Mouse (Mus musculus): ENCODE measurements around the gene Prr15l. TPM values are rescaled to one million over a fixed set of nuclear protein-coding genes. Genes with fewer than 3 reads are reported as not detected.

Prr15l gene
- polyA plus RNA-seq, 1 experiment from 2014 or later, result 0.25 TPM

DNA sequence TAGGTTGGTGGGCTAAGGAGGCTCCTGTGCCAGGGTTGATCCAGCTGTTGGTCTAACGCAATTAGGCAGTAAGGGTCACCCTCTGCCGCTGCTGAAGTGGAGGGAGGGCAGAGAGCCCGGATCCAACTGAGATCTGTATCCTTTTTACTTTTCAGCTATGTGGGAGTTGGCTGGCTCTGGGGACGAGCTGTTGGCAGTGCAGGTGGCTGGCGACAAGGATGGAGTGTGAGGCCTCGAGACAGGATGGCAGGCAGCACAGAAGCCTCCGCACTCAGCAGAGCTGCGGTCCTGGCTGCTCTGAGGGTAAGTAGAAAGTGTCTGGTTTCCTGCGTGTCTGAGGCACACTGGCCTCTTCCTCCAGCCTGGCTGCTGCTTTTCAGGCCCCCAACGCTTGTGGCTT, 24.5 kb downstream of the Prr15l start:
- no peak overlapping the region for H3K27ac ChIP-seq (ENCODE audit: low read depth, low read length)
- no peak overlapping the region for H3K9ac ChIP-seq (ENCODE audit: low read length)
- ATAC-seq (replicated peaks; ENCODE audit: low FRiP score) (no peak), DNase-seq (ENCODE audit: low spot score) (no peak)
- 87% methylated on average over 10 of the region's 10 CpGs for WGBS
- no peaks in the 10 kb centered on the region for H3K27me3 ChIP-seq (ENCODE audit: control insufficient read depth, insufficient read depth, low read length)
- peaks cover 9% of the 10 kb centered on the region; the same call in 1 of the 2 replicates for H3K36me3 ChIP-seq (ENCODE audit: control insufficient read depth, insufficient read depth, low read length)
- H3K4me1 ChIP-seq (replicated peaks; ENCODE audit: control insufficient read depth, insufficient read depth, low read length), result no peaks in the 10 kb centered on the region
- no peak overlapping the region for H3K4me3 ChIP-seq (ENCODE audit: low read depth, low read length)
- no peak overlapping the region for H3K4me2 ChIP-seq (ENCODE audit: low read depth, low read length, severe bottlenecking)
- no peaks in the 10 kb centered on the region for H3K9me3 ChIP-seq (ENCODE audit: control insufficient read depth, low read length)

- DNase-seq (ENCODE audit: low spot score), result no peak
- 86% methylated on average over 6 of the region's 6 CpGs for WGBS
- no peak for ATAC-seq (replicated peaks; ENCODE audit: low FRiP score)
- Histone ChIP-seq H3K36me3 (ENCODE audit: control insufficient read depth, insufficient read depth, low read length) (peaks cover 9% of the 10 kb centered on the region; the same call in 1 of the 2 replicates), H3K27me3 (ENCODE audit: control insufficient read depth, insufficient read depth, low read length) (no peaks in the 10 kb centered on the region), H3K9ac (ENCODE audit: low read length) (no peak overlapping the region), H3K4me3 (ENCODE audit: low read depth, low read length) (no peak overlapping the region), H3K4me1 (replicated peaks; ENCODE audit: control insufficient read depth, insufficient read depth, low read length) (no peaks in the 10 kb centered on the region), H3K27ac (ENCODE audit: low read depth, low read length) (no peak overlapping the region), H3K4me2 (ENCODE audit: low read depth, low read length, severe bottlenecking) (no peak overlapping the region), H3K9me3 (ENCODE audit: control insufficient read depth, low read length) (no peaks in the 10 kb centered on the region)
Measured at GRCm38 (mm10) chr11:96952896-96953295, 25.0 kb downstream of the Prr15l start.

- peaks cover 10% of the 10 kb centered on the region; the same call in 1 of the 2 replicates for H3K36me3 ChIP-seq (ENCODE audit: control insufficient read depth, insufficient read depth, low read length)
- no peak overlapping the region for H3K27ac ChIP-seq (ENCODE audit: low read depth, low read length)
- no peak overlapping the region for H3K4me3 ChIP-seq (ENCODE audit: low read depth, low read length)
- H3K27me3 ChIP-seq (ENCODE audit: control insufficient read depth, insufficient read depth, low read length), result no peaks in the 10 kb centered on the region
- 89% methylated on average over 4 of the region's 4 CpGs for WGBS
- no peaks in the 10 kb centered on the region for H3K9me3 ChIP-seq (ENCODE audit: control insufficient read depth, low read length)
- DNase-seq (ENCODE audit: low spot score) (no peak), ATAC-seq (replicated peaks; ENCODE audit: low FRiP score) (no peak)
- H3K4me2 ChIP-seq (ENCODE audit: low read depth, low read length, severe bottlenecking), result no peak overlapping the region
- no peak overlapping the region for H3K9ac ChIP-seq (ENCODE audit: low read length)
- no peaks in the 10 kb centered on the region for H3K4me1 ChIP-seq (replicated peaks; ENCODE audit: control insufficient read depth, insufficient read depth, low read length)
Measured at GRCm38 (mm10) chr11:96955094-96955493, 27.2 kb downstream of the Prr15l start.

DNA sequence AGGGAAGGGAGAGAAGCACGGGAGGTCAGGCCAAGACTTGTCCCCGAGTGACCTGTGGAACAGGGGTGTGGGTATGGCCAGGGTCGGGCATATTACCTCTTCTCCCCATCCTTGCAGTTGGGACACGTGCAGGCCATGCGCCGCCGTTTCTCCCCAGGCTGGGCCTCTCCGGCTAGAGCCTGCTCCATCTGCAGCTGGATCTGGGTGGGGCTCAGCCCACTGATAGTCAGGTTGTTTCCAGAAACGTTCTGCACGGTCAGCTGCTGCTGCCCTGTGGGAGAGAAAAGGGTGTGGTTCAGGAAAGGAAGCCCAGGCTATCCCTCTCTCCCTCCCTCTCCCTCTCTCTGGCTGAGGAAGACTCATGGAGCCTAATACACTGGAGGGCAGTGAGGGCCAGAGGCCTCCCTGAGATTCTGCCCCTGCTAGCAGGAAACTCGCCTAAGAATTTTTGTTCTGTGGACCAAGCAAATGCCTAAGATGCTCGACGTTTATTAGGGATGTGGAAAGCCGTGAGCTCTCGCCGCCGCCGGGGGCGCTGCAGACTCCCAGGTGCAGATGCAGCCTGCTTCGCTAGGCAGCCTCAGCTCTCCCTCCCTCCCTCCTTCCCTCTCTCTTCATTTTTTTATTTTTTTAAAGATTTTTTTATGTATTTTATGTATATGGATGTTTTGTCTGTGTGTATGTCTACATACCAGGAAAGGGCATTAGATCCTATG, 28.3 kb downstream of the Prr15l start:
- DNase-seq (ENCODE audit: low spot score) (peak; percentile 64), ATAC-seq (replicated peaks; ENCODE audit: low FRiP score) (no peak)
- no peaks in the 10 kb centered on the region for H3K27me3 ChIP-seq (ENCODE audit: control insufficient read depth, insufficient read depth, low read length)
- no peak overlapping the region for H3K27ac ChIP-seq (ENCODE audit: low read depth, low read length)
- no peaks in the 10 kb centered on the region for H3K4me1 ChIP-seq (replicated peaks; ENCODE audit: control insufficient read depth, insufficient read depth, low read length)
- H3K36me3 ChIP-seq (ENCODE audit: control insufficient read depth, insufficient read depth, low read length), result peaks cover 15% of the 10 kb centered on the region; the same call in 1 of the 2 replicates
- H3K9me3 ChIP-seq (ENCODE audit: control insufficient read depth, low read length), result no peaks in the 10 kb centered on the region
- no peak overlapping the region for H3K4me2 ChIP-seq (ENCODE audit: low read depth, low read length, severe bottlenecking)
- WGBS, result 62% methylated on average over 20 of the region's 20 CpGs
- no peak overlapping the region for H3K9ac ChIP-seq (ENCODE audit: low read length)
- no peak overlapping the region for H3K4me3 ChIP-seq (ENCODE audit: low read depth, low read length)

- H3K36me3 ChIP-seq (ENCODE audit: control insufficient read depth, insufficient read depth, low read length), result peaks cover 16% of the 10 kb centered on the region; the same call in 1 of the 2 replicates
- DNase-seq (ENCODE audit: low spot score), result no peak
- H3K4me3 ChIP-seq (ENCODE audit: low read depth, low read length), result no peak overlapping the region
- no peaks in the 10 kb centered on the region for H3K9me3 ChIP-seq (ENCODE audit: control insufficient read depth, low read length)
- no peak overlapping the region for H3K27ac ChIP-seq (ENCODE audit: low read depth, low read length)
- no peak for ATAC-seq (replicated peaks; ENCODE audit: low FRiP score)
- no peak overlapping the region for H3K4me2 ChIP-seq (ENCODE audit: low read depth, low read length, severe bottlenecking)
- H3K4me1 ChIP-seq (replicated peaks; ENCODE audit: control insufficient read depth, insufficient read depth, low read length), result no peaks in the 10 kb centered on the region
- 90% methylated on average over 10 of the region's 10 CpGs for WGBS
- no peak overlapping the region for H3K9ac ChIP-seq (ENCODE audit: low read length)
- H3K27me3 ChIP-seq (ENCODE audit: control insufficient read depth, insufficient read depth, low read length), result no peaks in the 10 kb centered on the region
Measured at GRCm38 (mm10) chr11:96957061-96957805, 29.3 kb downstream of the Prr15l start.

DNA sequence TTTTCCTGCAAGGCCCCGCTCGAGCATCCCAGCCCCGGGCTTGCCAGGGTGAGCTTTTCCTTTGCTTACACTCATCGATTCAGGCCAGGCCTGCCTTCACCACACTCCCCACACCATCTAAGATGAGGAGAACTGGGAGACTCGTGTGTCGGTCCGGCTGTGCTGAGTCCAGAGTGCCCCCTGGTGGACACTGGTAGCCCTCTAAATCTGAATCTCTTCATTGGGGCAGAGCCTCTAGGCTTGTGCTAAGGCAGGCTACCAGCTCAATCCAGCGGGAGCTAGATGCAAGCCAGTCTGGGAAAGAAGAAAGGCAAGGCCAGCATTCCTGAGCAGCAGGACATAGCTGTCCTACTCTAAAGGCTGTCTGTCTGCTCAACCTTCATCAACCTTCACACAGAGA, 35.7 kb downstream of the Prr15l start:
- DNase-seq (ENCODE audit: low spot score), result peak; percentile 91
- Histone ChIP-seq H3K4me2 (ENCODE audit: low read depth, low read length, severe bottlenecking) (no peak overlapping the region), H3K9me3 (ENCODE audit: control insufficient read depth, low read length) (no peaks in the 10 kb centered on the region), H3K27ac (ENCODE audit: low read depth, low read length) (no peak overlapping the region), H3K36me3 (ENCODE audit: control insufficient read depth, insufficient read depth, low read length) (peaks cover 6% of the 10 kb centered on the region; the same call in 1 of the 2 replicates), H3K4me3 (ENCODE audit: low read depth, low read length) (no peak overlapping the region), H3K4me1 (replicated peaks; ENCODE audit: control insufficient read depth, insufficient read depth, low read length) (no peaks in the 10 kb centered on the region), H3K27me3 (ENCODE audit: control insufficient read depth, insufficient read depth, low read length) (no peaks in the 10 kb centered on the region), H3K9ac (ENCODE audit: low read length) (no peak overlapping the region)
- WGBS, result 24% methylated on average over 8 of the region's 8 CpGs
- ATAC-seq (replicated peaks; ENCODE audit: low FRiP score), result 0 out of 2 replicates have a peak, but pooled peaks have one; percentile 51

DNA sequence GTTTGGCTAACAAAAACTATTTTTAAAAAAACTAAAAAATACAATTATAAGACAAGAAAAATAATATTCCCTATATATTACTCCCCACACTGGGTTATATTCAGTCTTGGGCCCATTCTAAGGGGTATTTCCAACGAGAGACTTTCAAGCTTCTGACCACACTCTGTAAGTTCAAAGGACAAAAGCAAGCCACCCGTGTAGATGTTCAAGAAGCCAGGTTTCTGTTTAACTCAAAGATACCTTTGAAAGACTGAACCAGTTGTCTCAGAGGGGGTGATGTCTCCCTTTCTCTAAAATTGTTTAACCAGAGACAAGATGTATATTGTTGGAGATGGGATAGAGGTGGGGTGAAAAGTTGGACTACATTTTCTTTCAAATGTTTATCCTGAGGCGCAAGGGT, 38.3 kb downstream of the Prr15l start:
- DNase-seq (ENCODE audit: low spot score) (no peak), ATAC-seq (replicated peaks; ENCODE audit: low FRiP score) (no peak)
- Histone ChIP-seq H3K36me3 (ENCODE audit: control insufficient read depth, insufficient read depth, low read length) (peaks cover under 1% of the 10 kb centered on the region; the same call in 1 of the 2 replicates), H3K9me3 (ENCODE audit: control insufficient read depth, low read length) (no peaks in the 10 kb centered on the region), H3K27ac (ENCODE audit: low read depth, low read length) (no peak overlapping the region), H3K9ac (ENCODE audit: low read length) (no peak overlapping the region), H3K4me2 (ENCODE audit: low read depth, low read length, severe bottlenecking) (no peak overlapping the region), H3K4me1 (replicated peaks; ENCODE audit: control insufficient read depth, insufficient read depth, low read length) (no peaks in the 10 kb centered on the region), H3K4me3 (ENCODE audit: low read depth, low read length) (no peak overlapping the region), H3K27me3 (ENCODE audit: control insufficient read depth, insufficient read depth, low read length) (no peaks in the 10 kb centered on the region)
- WGBS, result 93% methylated on average over 3 of the region's 3 CpGs

GRCm38 (mm10) chr11:96966914-96967543, 39.1 kb downstream of the Prr15l start:
- no peak overlapping the region for H3K9ac ChIP-seq (ENCODE audit: low read length)
- WGBS, result 91% methylated on average over 13 of the region's 13 CpGs
- no peak for ATAC-seq (replicated peaks; ENCODE audit: low FRiP score)

More at GRCm38 (mm10) chr11:96966914-96967543, 39.1 kb downstream of the Prr15l start:
- H3K9me3 ChIP-seq (ENCODE audit: control insufficient read depth, low read length), result no peaks in the 10 kb centered on the region
- DNase-seq (ENCODE audit: low spot score), result no peak
- no peak overlapping the region for H3K4me3 ChIP-seq (ENCODE audit: low read depth, low read length)
- no peaks in the 10 kb centered on the region for H3K4me1 ChIP-seq (replicated peaks; ENCODE audit: control insufficient read depth, insufficient read depth, low read length)
- H3K27me3 ChIP-seq (ENCODE audit: control insufficient read depth, insufficient read depth, low read length), result no peaks in the 10 kb centered on the region
- H3K36me3 ChIP-seq (ENCODE audit: control insufficient read depth, insufficient read depth, low read length), result no peaks in the 10 kb centered on the region
- no peak overlapping the region for H3K27ac ChIP-seq (ENCODE audit: low read depth, low read length)
- no peak overlapping the region for H3K4me2 ChIP-seq (ENCODE audit: low read depth, low read length, severe bottlenecking)
